Mouse (Mus musculus): Measurements from ENCODE around the gene Fxyd7.

- TF ChIP-seq CTCF (IDR thresholded peaks at IDR 0.05; ENCODE audit: insufficient read depth, low read depth, low read length) (no peak), POLR2A (IDR thresholded peaks at IDR 0.05; ENCODE audit: insufficient read depth, low read depth, low read length) (no peak)
These were observed 6.5 kb upstream of the Fxyd7 start for GRCm38 (mm10) chr7:31057730-31058129.
